Mouse (Mus musculus) C2C12 (cell line): ENCODE data around the gene Ppard.

Source experiments
- CEBPB ChIP-seq: IDR thresholded peaks from one replicate; pipeline ENCODE4 v1.6.1; 2011; ENCODE audit warnings: low read depth, mild to moderate bottlenecking, control low read depth, moderate library complexity
- CTCF ChIP-seq: IDR thresholded peaks from one replicate; pipeline ENCODE4 v1.5.1; 2011; ENCODE audit not compliant: control insufficient read depth, insufficient read depth, insufficient read length
- FOSL1 ChIP-seq: IDR thresholded peaks from one replicate; pipeline ENCODE4 v1.8.0; 2011; ENCODE audit warnings: mild to moderate bottlenecking, low read length; ENCODE audit not compliant: poor library complexity, insufficient read depth, severe bottlenecking
- MAX ChIP-seq: IDR thresholded peaks from one replicate; pipeline ENCODE4 v1.6.1; 2011; ENCODE audit warnings: mild to moderate bottlenecking, control low read depth
- MYOD1 ChIP-seq: IDR thresholded peaks from one replicate; pipeline ENCODE4 v1.6.1; 2011; ENCODE audit warnings: low read depth; ENCODE audit not compliant: control insufficient read depth, insufficient read length
- MYOG ChIP-seq: IDR thresholded peaks from one replicate; pipeline ENCODE4 v1.6.1; 2011; ENCODE audit not compliant: control insufficient read depth, insufficient read length; ENCODE audit errors: extremely low read depth
- USF1 ChIP-seq: IDR thresholded peaks from one replicate; pipeline ENCODE4 v1.6.1; 2011; ENCODE audit warnings: low read depth, mild to moderate bottlenecking, control low read depth, moderate library complexity

GRCm38 (mm10) chr17:28328946-28329345, 96.4 kb downstream of the Ppard start:
- no peak for TF ChIP-seq CTCF
- no peak for TF ChIP-seq CEBPB
- TF ChIP-seq MYOD1, result no peak
- TF ChIP-seq MYOG, result no peak
- no peak for TF ChIP-seq USF1
- TF ChIP-seq MAX, result no peak
- TF ChIP-seq FOSL1, result no peak
